Mouse (Mus musculus): ENCODE results near the gene Mtmr6.
A peak's percentile ranks its signal among the peaks of the same experiment; 100 is the strongest.
"Not testable (repeated sequence)": the region's sequence is repeated elsewhere in the genome, so short reads cannot be mapped to it uniquely, and the experiment has no call there.

Gene Mtmr6

GRCm38 (mm10) chr14:60295531-60295930 is 30.5 kb downstream of the Mtmr6 start:
- DNase-seq (ENCODE audit: low spot score in 2 of 2), result no peak

GRCm38 (mm10) chr14:60300224-60300991 is 35.4 kb downstream of the Mtmr6 start:
- peak in 1 of 2 experiments; percentile 43 for DNase-seq (ENCODE audit: low spot score in 2 of 2)

GRCm38 (mm10) chr14:60301024-60301423 is 36.0 kb downstream of the Mtmr6 start:
- no peak for DNase-seq (ENCODE audit: low spot score in 2 of 2)

DNA sequence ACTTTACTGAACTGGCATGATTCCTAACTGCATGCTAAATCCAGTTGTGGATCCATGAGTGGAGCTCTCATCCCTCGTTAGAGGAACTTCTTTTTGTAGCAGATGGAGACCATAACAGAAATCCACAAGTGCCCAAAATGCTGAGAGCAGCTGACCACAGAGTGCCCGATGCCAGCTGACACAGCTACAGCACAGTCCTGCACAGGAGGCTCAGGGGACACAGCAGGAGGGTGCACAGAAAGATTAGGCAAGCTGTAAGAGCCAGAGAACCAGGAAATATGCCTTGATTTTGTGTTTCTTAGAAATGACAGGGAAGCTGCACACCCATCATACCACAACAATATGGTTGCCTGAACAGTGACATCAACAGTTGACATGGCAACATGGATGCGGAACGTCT is 37.4 kb downstream of the Mtmr6 start:
- no peak for DNase-seq (ENCODE audit: low spot score in 2 of 2)

- DNase-seq (ENCODE audit: low spot score in 2 of 2), result no peak
These were observed 39.6 kb downstream of the Mtmr6 start for GRCm38 (mm10) chr14:60304441-60305220.

- no peak for DNase-seq (ENCODE audit: low spot score in 2 of 2)
These were observed 43.1 kb downstream of the Mtmr6 start for GRCm38 (mm10) chr14:60308113-60308512.

GRCm38 (mm10) chr14:60310691-60311090 is 45.7 kb downstream of the Mtmr6 start:
- no peak for DNase-seq (ENCODE audit: low spot score in 2 of 2)

DNA sequence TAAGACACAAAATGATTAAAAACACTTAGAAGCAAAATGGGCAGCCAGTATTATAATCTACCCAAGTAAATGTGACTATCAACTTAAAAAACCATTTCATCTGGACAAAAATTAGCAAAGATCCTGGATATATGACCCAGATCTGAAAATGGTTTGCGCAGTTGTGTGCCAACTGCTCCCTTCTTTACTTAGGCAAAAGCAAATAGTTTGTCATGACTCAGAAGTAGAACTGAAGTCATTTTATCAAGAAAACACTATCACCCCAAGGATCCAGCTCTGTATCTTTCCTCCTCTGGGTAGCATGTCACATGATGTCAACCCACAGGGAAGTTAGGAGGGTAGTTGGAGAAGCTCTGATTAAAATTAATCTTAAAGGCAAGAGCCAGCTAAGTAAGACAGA is 54.2 kb downstream of the Mtmr6 start:
- DNase-seq (ENCODE audit: low spot score in 2 of 2), result no peak

DNA sequence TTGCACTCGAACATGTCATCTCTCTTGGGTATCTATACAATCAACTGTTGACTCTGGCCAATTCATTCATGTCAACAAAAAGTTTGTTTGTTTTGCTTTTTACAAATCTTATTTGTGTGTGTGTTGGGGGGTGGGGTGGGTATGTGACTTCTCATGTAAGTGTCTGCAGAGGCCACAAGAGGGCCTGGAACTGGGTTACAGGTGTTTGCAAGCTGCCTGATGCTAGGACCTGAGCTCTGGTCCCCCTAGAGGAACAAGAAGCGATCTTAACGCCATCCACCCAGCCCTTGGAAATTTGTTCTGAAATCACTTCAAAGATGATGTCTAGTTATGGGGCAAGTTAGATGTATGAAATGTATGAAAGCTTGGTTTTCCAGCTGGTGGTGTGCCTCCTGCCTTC is 55.8 kb downstream of the Mtmr6 start:
- no peak for DNase-seq (ENCODE audit: low spot score in 2 of 2)

DNA sequence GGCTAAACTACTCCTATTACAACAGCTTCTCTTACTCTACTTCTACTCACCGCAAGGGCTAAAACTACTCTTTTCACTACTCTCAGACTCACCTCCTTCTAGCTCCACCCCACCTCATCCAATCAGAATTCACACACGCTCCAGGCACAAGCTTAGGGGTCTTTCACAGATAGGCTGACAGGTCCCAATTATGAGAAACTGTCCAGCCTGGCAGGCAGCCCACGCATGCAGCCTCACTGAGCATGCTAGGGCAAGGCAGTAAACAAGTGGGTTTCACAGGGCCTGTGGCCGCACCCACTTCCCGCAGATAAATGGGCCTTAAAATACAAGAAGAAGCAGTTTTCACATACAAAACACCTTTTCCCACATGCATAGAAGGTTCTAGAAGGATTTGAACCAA is 75.0 kb downstream of the Mtmr6 start:
- DNase-seq (ENCODE audit: low spot score in 2 of 2), result not testable (repeated sequence)

DNA sequence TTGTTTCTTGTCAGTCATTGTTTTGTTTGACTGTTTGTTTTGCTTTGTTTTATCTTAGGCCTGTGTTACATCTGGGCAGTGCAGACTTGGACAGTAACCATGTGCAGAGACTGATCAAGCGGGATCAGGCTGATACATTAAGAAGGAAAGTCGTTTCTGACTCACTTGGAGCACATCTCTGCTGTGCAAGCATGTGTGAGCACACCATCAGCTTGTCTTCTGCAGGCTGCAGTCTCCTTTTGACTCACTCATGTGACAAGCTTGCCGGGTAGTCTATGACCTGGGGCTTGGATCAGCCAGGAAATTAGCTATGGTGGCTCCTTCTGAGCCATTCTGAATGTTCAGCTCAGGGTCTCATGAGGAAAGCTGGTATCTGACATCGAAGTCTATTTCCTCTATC is 75.5 kb downstream of the Mtmr6 start:
- DNase-seq (ENCODE audit: low spot score in 2 of 2), result no peak

- DNase-seq (ENCODE audit: low spot score in 2 of 2), result no peak
These were observed 80.4 kb downstream of the Mtmr6 start for GRCm38 (mm10) chr14:60345326-60345876.

All from right cerebral cortex, adult 2 months (tissue).